Mouse (Mus musculus) thymus, adult 2 months (tissue): ENCODE measurements around the gene Samd4b.

Experiments
- CTCF ChIP-seq: fragments of 200-500 bp; IDR thresholded peaks from 2 replicates; pipeline ENCODE4 v1.5.1; 2012; ENCODE audit warnings: mild to moderate bottlenecking, control low read depth, low read length, moderate library complexity, borderline replicate concordance; ENCODE audit not compliant: control insufficient read depth, poor library complexity, insufficient read depth; ENCODE audit errors: extremely low read depth
- POLR2A ChIP-seq: fragments of 200-500 bp; IDR thresholded peaks from 2 replicates; pipeline ENCODE4 v1.6.1; 2012; ENCODE audit warnings: mild to moderate bottlenecking, low read length, control low read depth, moderate library complexity; ENCODE audit not compliant: control insufficient read depth, poor library complexity, insufficient read depth; ENCODE audit errors: extremely low read depth

DNA sequence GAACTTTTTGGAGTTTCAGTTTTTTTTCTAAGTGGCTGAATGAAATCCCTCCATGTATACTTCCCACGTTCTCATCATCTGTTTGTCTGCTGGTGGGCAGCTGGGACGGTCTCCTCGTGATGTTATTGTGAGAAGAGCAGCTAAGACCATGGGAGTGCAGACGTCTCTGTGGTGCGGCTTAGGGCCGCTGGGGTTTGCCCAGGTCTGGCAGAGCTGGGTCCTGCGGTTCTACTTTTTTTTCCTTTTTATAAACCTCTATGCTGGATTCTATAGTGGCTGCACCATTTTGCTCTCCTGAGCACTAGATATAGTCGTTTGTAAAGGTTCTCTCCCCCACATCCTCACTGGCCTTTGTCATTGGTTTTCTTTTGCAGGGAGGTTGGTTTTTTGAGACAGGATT, 86.5 kb downstream of the Samd4b start:
- TF ChIP-seq POLR2A = no peak
- no peak for TF ChIP-seq CTCF
